Mouse (Mus musculus) testis, adult 2 months (tissue): ENCODE results near the gene Lemd1.

ENCODE experiments used
- CTCF ChIP-seq: fragments of 200-500 bp; IDR thresholded peaks from 2 replicates; pipeline ENCODE4 v1.5.1; 2012; ENCODE audit warnings: low read depth, mild to moderate bottlenecking, inconsistent platforms, low read length, moderate library complexity; ENCODE audit not compliant: control insufficient read depth, insufficient read depth, insufficient replicate concordance
- POLR2A ChIP-seq: fragments of 200-500 bp; IDR thresholded peaks from 2 replicates; pipeline ENCODE4 v1.6.1; 2012; ENCODE audit warnings: low read depth, mild to moderate bottlenecking, inconsistent platforms, low read length, moderate library complexity; ENCODE audit not compliant: control insufficient read depth

DNA sequence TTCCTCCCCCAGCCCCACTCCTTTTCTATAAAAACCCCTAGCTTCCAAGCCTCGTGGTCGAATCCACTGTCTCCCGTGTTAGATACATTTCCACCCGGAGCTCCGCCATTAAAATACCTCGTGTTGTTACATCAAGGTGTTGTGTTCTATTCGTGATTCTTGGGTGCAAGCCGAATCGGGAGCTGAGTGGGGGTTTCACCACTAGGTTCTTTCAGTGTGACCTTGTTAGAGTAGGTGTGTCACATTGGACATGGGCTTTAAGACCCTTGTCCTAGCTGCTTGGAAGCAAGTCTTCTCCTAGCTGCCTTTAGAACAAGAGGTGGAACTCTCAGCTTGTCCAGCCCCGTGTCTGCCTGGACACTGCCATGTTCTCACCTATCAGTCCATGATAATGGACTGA, 74.7 kb downstream of the Lemd1 start:
- TF ChIP-seq CTCF: no peak
- no peak for TF ChIP-seq POLR2A
